8 mouse cellular contexts compared by ENCODE assay signal in genomic region chr5:114461238-114461637, GRCm38 (mm10). TPM values are rescaled to one million over a fixed set of nuclear protein-coding genes. Genes with fewer than 3 reads are reported as not detected.
DNase-seq lines count a peak whose midpoint lies in the region; ATAC-seq and TF ChIP-seq lines count a peak whose summit lies in the region.

No protein-coding gene starts in this region.

- H3K4me3 ChIP-seq in embryonic facial prominence, embryonic 14.5 days (ENCODE audit: low read depth, low read length) = no peak overlapping the region
- no peak overlapping the region for H3K4me3 ChIP-seq in kidney, postnatal 0 days (replicated peaks; ENCODE audit: low read depth, low read length)
- no peak overlapping the region for H3K4me3 ChIP-seq in liver, embryonic 11.5 days (ENCODE audit: low read depth, low read length)
- no peak overlapping the region for H3K4me3 ChIP-seq in neural tube, embryonic 13.5 days
- no peak overlapping the region for H3K4me3 ChIP-seq in stomach, postnatal 0 days (ENCODE audit: low read depth, low read length)

- H3K4me1 ChIP-seq in embryonic facial prominence, embryonic 14.5 days (ENCODE audit: control insufficient read depth, insufficient read depth, low read length) = peaks cover 4% of the 10 kb centered on the region; the same call in 1 of the 2 replicates
- H3K4me1 ChIP-seq in kidney, postnatal 0 days (replicated peaks; ENCODE audit: insufficient read depth, low read length) = peaks cover 6% of the 10 kb centered on the region; the same call in 1 of the 2 replicates
- peaks cover 20% of the 10 kb centered on the region for H3K4me1 ChIP-seq in liver, embryonic 11.5 days (replicated peaks; ENCODE audit: control insufficient read depth, insufficient read depth, low read length)
- H3K4me1 ChIP-seq in neural tube, embryonic 13.5 days (replicated peaks) = peaks cover 31% of the 10 kb centered on the region
- no peaks in the 10 kb centered on the region for H3K4me1 ChIP-seq in stomach, postnatal 0 days (replicated peaks; ENCODE audit: control insufficient read depth, insufficient read depth)

- ATAC-seq in embryonic facial prominence, embryonic 14.5 days (ENCODE audit: low read depth) = peak; percentile 48
- ATAC-seq in kidney, postnatal 0 days (replicated peaks; ENCODE audit: low FRiP score, low read depth) = peak; percentile 70
- ATAC-seq in liver, embryonic 11.5 days (replicated peaks; ENCODE audit: low FRiP score) = peak; percentile 69
- ATAC-seq in neural tube, embryonic 13.5 days (ENCODE audit: low read depth) = 0 out of 2 replicates have a peak, but pooled peaks have one; percentile 41
- ATAC-seq in stomach, postnatal 0 days (ENCODE audit: low FRiP score, low TSS enrichment) = peak; percentile 59

- no peak for TF ChIP-seq EP300 in stomach, postnatal 0 days (optimal IDR thresholded peaks at IDR 0.05)

- whole genome bisulfite sequencing in embryonic facial prominence, embryonic 14.5 days = 2% methylated on average over 5 of the region's 7 CpGs
- 8% methylated on average over 7 of the region's 7 CpGs for WGBS in kidney, postnatal 0 days
- WGBS in liver, embryonic 11.5 days = 7% methylated on average over 7 of the region's 7 CpGs
- WGBS in neural tube, embryonic 13.5 days = 4% methylated on average over 7 of the region's 7 CpGs
- WGBS in stomach, postnatal 0 days = 9% methylated on average over 7 of the region's 7 CpGs

- H3K36me3 ChIP-seq in embryonic facial prominence, embryonic 14.5 days (ENCODE audit: control insufficient read depth, insufficient read depth, low read length) = no peaks in the 10 kb centered on the region
- H3K36me3 ChIP-seq in kidney, postnatal 0 days (ENCODE audit: insufficient read depth, low read length) = no peaks in the 10 kb centered on the region
- no peaks in the 10 kb centered on the region for H3K36me3 ChIP-seq in liver, embryonic 11.5 days (ENCODE audit: control insufficient read depth, insufficient read depth, low read length)
- H3K36me3 ChIP-seq in neural tube, embryonic 13.5 days = no peaks in the 10 kb centered on the region
- H3K36me3 ChIP-seq in stomach, postnatal 0 days (ENCODE audit: control insufficient read depth, insufficient read depth, low read length) = no peaks in the 10 kb centered on the region

- H3K27me3 ChIP-seq in embryonic facial prominence, embryonic 14.5 days (replicated peaks; ENCODE audit: control insufficient read depth, insufficient read depth, low read length) = no peaks in the 10 kb centered on the region
- H3K27me3 ChIP-seq in kidney, postnatal 0 days (ENCODE audit: insufficient read depth, low read length) = no peaks in the 10 kb centered on the region
- no peaks in the 10 kb centered on the region; the same call in 1 of the 2 replicates for H3K27me3 ChIP-seq in liver, embryonic 11.5 days (replicated peaks; ENCODE audit: control insufficient read depth, insufficient read depth, low read length)
- no peaks in the 10 kb centered on the region for H3K27me3 ChIP-seq in neural tube, embryonic 13.5 days
- no peaks in the 10 kb centered on the region for H3K27me3 ChIP-seq in stomach, postnatal 0 days (ENCODE audit: control insufficient read depth, insufficient read depth, low read length)

- H3K9ac ChIP-seq in embryonic facial prominence, embryonic 14.5 days (ENCODE audit: low read depth, low read length) = no peak overlapping the region
- H3K9ac ChIP-seq in kidney, postnatal 0 days (ENCODE audit: low read depth, low read length) = no peak overlapping the region
- no peak overlapping the region for H3K9ac ChIP-seq in liver, embryonic 11.5 days (ENCODE audit: low read depth, low read length)
- no peak overlapping the region for H3K9ac ChIP-seq in neural tube, embryonic 13.5 days
- H3K9ac ChIP-seq in stomach, postnatal 0 days (ENCODE audit: low read length) = no peak overlapping the region

- TF ChIP-seq CTCF in kidney, postnatal 0 days (IDR thresholded peaks at IDR 0.05; ENCODE audit: low read depth) = peak; percentile 96
- peak; percentile 95 for TF ChIP-seq CTCF in stomach, postnatal 0 days (IDR thresholded peaks at IDR 0.05; ENCODE audit: low read depth)

- no peak overlapping the region for H3K27ac ChIP-seq in embryonic facial prominence, embryonic 14.5 days (replicated peaks; ENCODE audit: low read depth, low read length)
- no peak overlapping the region for H3K27ac ChIP-seq in kidney, postnatal 0 days
- H3K27ac ChIP-seq in liver, embryonic 11.5 days (ENCODE audit: low read depth, low read length) = no peak overlapping the region
- H3K27ac ChIP-seq in neural tube, embryonic 13.5 days (replicated peaks) = no peak overlapping the region
- no peak overlapping the region for H3K27ac ChIP-seq in stomach, postnatal 0 days (replicated peaks)

- no peaks in the 10 kb centered on the region for H3K9me3 ChIP-seq in embryonic facial prominence, embryonic 14.5 days (ENCODE audit: control insufficient read depth, low read length)
- H3K9me3 ChIP-seq in kidney, postnatal 0 days (replicated peaks; ENCODE audit: low read length) = no peaks in the 10 kb centered on the region
- no peaks in the 10 kb centered on the region for H3K9me3 ChIP-seq in liver, embryonic 11.5 days (ENCODE audit: control insufficient read depth, low read length)
- no peaks in the 10 kb centered on the region for H3K9me3 ChIP-seq in neural tube, embryonic 13.5 days
- H3K9me3 ChIP-seq in stomach, postnatal 0 days (ENCODE audit: control insufficient read depth, low read length) = no peaks in the 10 kb centered on the region

- DNase-seq in CD4-positive helper T cell, adult 2 months (ENCODE audit: low read depth, low spot score) = peak; percentile 79
- DNase-seq in adrenal gland, postnatal 4 days (ENCODE audit: low spot score in 2 of 2) = peak; percentile 71 to 77
- DNase-seq in embryonic facial prominence, embryonic 14.5 days (ENCODE audit: low spot score) = peak; percentile 70
- peak; percentile 56 to 63 for DNase-seq in heart, adult 9 months (ENCODE audit: low spot score in 2 of 2)
- DNase-seq in kidney, postnatal 0 days (ENCODE audit: low spot score) = peak; percentile 79
- DNase-seq in liver, embryonic 11.5 days (ENCODE audit: low spot score) = peak; percentile 79
- peak; percentile 86 for DNase-seq in stomach, postnatal 0 days (ENCODE audit: low spot score)

- no peak overlapping the region for H3K4me2 ChIP-seq in embryonic facial prominence, embryonic 14.5 days (ENCODE audit: low read depth, low read length)
- H3K4me2 ChIP-seq in kidney, postnatal 0 days (ENCODE audit: low read length) = no peak overlapping the region
- peak overlapping the region; percentile 3; the same call in 1 of the 2 replicates for H3K4me2 ChIP-seq in liver, embryonic 11.5 days
- no peak overlapping the region for H3K4me2 ChIP-seq in neural tube, embryonic 13.5 days
- H3K4me2 ChIP-seq in stomach, postnatal 0 days (replicated peaks; ENCODE audit: low read depth) = no peak overlapping the region

RNA-seq across cellular contexts. Expression of gene Mvk, which starts 17.2 kb away (rescaled TPM):
- 10 to 100 TPM; 21.5 to 23.6 TPM for total RNA-seq in adrenal gland, postnatal 4 days (2021)
- polyA plus RNA-seq in embryonic facial prominence, embryonic 14.5 days (2014; fragmentation: Nextera tagmentation; extraction: Ambion mirVana) = 42.6 and 48.2 TPM in 2 replicates
- polyA plus RNA-seq in kidney, postnatal 0 days (2015; fragmentation: Nextera tagmentation; extraction: Ambion mirVana) = 29.3 and 31.7 TPM in 2 replicates
- 46.5 and 48.5 TPM in 2 replicates for polyA plus RNA-seq in liver, embryonic 11.5 days (2014; fragmentation: Nextera tagmentation; extraction: Ambion mirVana)
- polyA plus RNA-seq in neural tube, embryonic 13.5 days (2015; fragmentation: Nextera tagmentation; extraction: Ambion mirVana) = 50.5 and 57.5 TPM in 2 replicates
- 60.1 and 64.4 TPM in 2 replicates for polyA plus RNA-seq in stomach, postnatal 0 days (2015; fragmentation: Nextera tagmentation; extraction: Ambion mirVana)

RNA-seq across cellular contexts. Expression of gene Mmab, which starts 17.4 kb away (rescaled TPM):
- 10 to 100 TPM; 18.1 to 18.2 TPM for total RNA-seq in adrenal gland, postnatal 4 days (2021)
- 26.1 and 30.8 TPM in 2 replicates for polyA plus RNA-seq in embryonic facial prominence, embryonic 14.5 days (2014; fragmentation: Nextera tagmentation; extraction: Ambion mirVana)
- polyA plus RNA-seq in kidney, postnatal 0 days (2015; fragmentation: Nextera tagmentation; extraction: Ambion mirVana) = 18.9 and 22.8 TPM in 2 replicates
- 27.9 and 29.5 TPM in 2 replicates for polyA plus RNA-seq in liver, embryonic 11.5 days (2014; fragmentation: Nextera tagmentation; extraction: Ambion mirVana)
- polyA plus RNA-seq in neural tube, embryonic 13.5 days (2015; fragmentation: Nextera tagmentation; extraction: Ambion mirVana) = 25.2 and 28.2 TPM in 2 replicates
- 11.4 and 12.4 TPM in 2 replicates for polyA plus RNA-seq in stomach, postnatal 0 days (2015; fragmentation: Nextera tagmentation; extraction: Ambion mirVana)
